Mouse (Mus musculus) spleen, postnatal 36 days (tissue): ENCODE data around the gene Nkiras1.

Experiments used
- DNase-seq, 2 experiments: peaks; one replicate each; pipeline ENCODE4 v3.0.0; 2022; ENCODE audit warnings: low spot score in 2 of 2, mixed read lengths in 1 of 2

The Nkiras1 gene

GRCm38 (mm10) chr14:18274526-18274925 is 3.6 kb downstream of the Nkiras1 start:
- DNase-seq: no peak

DNA sequence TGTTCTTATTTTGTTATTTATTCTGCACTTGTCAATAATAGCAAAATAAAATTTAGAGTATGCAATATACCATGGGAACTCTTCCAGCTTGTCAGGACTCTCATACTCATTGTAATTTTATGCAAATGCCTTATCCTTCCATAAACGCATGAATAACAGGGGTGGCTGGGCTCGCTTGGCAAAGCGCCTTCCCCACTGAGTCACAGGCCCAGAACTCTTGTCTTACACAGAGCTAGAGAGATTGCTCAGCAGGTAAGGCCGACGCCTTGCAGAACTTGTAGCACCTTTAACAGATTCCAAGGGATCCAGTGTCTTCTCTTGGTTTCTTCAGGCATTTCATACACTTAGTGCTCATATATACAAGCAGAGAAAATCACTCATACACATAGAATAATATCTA is 9.4 kb downstream of the Nkiras1 start:
- no peak for DNase-seq

DNA sequence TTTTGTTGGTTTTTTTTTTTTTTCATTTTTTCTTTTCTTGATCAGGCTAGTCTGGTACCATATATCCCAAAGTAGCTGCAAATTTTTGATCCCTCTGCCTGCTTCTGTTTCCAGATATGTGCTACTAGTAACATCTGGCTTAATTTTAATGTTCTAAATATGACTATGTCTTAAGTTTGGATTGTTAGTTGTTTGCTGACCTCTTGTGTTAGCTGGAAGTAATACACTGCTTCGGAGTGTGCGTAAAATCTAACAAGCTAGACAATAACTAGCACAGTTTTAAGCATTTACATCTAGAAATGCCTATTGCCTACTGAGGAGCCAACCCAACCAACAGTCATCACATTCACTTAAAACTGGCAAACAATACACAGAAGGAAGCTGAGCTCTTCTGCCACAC is 13.6 kb downstream of the Nkiras1 start:
- no peak for DNase-seq

DNA sequence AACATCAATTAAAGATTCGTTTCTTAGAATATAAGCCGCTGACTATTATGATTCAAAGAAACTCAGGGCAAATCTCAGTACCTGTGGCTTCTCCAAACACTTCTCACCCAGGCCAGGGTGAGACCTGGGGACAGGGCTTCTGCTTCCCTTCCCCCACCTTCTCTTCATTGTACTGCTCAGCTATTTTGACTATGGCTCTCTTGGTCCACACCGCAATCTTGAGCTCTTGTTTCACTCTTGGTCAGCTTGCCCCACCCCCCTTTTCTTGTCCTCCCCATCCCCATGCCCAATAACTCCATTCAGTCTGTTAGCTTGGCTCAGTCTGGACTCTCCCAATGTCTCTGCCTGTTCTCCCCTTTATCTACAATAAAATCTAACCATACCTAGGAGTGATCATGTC is 14.5 kb downstream of the Nkiras1 start:
- DNase-seq: no peak

- DNase-seq: no peak
These were observed 15.5 kb downstream of the Nkiras1 start for GRCm38 (mm10) chr14:18286441-18286840.

- no peak for DNase-seq
These were observed 16.5 kb downstream of the Nkiras1 start for GRCm38 (mm10) chr14:18287391-18287790.

DNA sequence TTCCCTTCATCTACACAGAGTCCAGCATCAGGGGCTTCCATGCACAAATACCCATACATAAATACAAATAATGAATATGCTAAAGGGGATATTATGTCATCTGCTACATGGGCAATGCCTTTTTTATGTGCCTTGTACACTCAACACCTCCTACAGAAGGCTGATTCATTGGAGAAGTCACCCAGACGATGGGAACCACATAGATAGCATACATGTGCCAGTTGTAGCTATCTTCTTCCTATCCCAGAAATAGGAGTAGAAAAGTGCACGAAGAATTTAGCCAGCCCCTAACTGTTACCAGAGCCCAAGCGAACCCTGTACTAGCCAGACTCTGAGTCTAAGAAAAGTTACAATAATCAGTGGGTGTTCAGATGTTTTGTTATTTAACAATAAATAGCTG is 21.2 kb downstream of the Nkiras1 start:
- DNase-seq: no peak

- no peak for DNase-seq
These were observed 21.6 kb downstream of the Nkiras1 start for GRCm38 (mm10) chr14:18292578-18292977.

- DNase-seq: no peak
These were observed 26.5 kb downstream of the Nkiras1 start for GRCm38 (mm10) chr14:18297441-18297840.

- no peak for DNase-seq
These were observed 27.9 kb downstream of the Nkiras1 start for GRCm38 (mm10) chr14:18298874-18299273.

DNA sequence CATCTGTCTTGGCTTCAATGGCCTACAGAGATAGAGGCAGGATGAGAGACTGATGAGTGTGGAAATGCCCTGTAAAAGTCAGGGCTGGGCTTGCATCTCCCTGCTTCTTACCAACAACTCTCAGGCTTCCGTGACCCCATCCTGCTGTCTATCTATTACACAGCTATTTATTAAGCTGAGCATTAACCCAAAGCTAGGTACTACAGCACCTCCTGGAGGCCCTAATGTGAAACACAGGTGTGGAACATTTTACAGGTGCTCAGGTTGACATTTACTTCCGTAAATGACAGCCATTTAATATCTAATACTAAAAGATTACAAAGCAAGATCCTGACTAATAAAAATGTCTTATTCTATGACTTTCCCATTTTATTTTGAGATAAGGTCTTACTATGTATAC is 29.7 kb downstream of the Nkiras1 start:
- DNase-seq: no peak

GRCm38 (mm10) chr14:18301591-18301990 is 30.7 kb downstream of the Nkiras1 start:
- DNase-seq: peak; percentile 26 to 30

GRCm38 (mm10) chr14:18302750-18303149 is 31.8 kb downstream of the Nkiras1 start:
- no peak for DNase-seq

- DNase-seq: no peak
These were observed 32.3 kb downstream of the Nkiras1 start for GRCm38 (mm10) chr14:18303262-18303661.

DNA sequence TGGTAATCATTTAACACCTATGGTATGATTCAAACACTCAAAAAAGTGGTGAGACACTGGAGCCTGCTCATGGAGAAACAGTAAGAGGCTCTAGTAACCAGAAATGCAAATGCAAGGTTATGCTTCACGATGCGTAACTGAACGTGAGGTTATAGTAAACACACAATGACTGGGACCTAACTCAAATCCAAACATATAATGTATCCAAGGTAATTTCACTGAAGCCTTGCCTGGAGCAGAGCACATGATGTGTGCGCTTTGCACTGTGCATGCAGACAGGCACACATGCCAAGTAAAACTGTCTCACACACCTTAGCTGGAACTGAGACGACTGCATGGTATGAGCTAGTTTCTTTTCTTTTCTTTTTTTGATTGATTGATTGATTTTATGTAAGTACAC is 33.2 kb downstream of the Nkiras1 start:
- no peak for DNase-seq

DNA sequence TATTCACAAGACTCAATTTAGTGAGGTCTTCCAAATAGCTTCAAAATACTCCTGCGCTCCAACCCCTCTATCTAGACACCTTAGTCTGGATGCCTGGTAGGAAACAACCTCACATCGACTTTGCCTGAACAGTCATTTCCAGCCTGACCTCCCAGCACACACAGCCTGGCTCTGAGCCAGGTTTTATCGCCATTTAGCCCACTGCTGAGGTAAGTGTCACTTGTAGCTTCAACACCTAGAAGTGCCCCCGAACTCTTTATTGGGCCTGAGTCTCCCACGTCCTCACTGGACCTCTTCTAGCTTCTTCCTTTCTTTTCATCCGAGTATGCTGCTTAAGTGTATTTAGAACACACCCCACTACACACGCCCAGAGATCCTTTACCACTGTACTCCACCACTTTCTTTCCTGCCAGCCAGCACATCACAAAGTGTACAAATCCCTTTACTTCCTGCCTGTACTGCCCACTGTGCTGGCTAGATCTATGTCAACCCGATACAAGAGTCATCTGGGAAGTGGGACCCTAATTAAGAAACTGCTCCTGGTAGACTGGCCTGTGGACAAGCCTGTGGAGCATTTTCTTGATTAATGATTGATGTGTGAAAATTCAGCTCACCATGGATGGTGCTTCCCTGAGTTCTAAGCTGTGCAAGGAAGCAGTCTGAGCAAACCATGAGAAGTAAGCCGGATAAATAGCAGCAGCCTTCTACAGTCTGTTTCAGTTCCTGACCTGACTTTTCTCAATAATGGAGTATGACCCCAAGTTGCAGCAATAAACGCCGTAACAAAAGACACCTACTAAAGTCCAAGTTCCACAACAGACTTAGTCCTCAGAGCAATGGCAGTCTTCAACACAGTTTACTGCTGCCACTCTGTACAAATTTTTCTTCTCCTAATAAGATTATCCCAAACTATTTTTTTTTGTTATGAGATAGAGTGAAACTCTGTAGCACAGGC is 46.8 kb downstream of the Nkiras1 start:
- DNase-seq: no peak

DNA sequence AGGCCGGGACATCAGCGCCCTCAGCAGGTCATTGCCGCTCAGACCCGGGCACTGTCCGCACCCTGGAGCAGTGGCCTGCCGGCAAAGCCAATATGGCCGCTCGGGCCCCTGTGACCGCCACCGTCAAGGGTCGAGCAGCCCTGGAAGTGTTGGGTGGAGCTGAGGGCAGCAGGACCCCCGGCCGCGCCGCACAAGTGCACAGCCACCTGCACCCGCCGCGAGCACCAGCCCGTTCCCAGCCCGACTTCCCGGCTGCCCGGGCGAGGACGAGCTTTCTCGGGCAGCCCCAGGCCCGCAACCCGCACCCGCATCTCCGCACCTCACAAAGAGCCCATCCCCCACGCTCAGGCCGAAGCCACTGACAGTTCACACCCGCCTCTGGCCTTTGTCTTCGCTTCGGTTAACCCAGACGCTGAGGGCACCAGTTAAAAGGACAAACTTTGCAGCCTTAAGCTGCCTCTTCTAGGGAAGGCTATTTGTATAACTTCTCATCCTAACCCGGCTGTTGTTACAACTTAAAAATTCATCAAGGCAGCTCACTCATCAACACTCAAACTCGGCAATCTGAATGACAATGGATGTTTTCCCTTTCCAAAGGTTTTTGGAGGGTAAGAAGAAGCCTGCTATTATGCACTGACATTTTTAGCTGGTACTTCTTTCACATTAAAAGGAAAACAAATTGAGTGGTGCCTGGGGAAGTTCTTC is 56.2 kb downstream of the Nkiras1 start:
- DNase-seq: no peak

- peak; percentile 35 to 52 for DNase-seq
These were observed 60.1 kb downstream of the Nkiras1 start for GRCm38 (mm10) chr14:18330789-18331692.

DNA sequence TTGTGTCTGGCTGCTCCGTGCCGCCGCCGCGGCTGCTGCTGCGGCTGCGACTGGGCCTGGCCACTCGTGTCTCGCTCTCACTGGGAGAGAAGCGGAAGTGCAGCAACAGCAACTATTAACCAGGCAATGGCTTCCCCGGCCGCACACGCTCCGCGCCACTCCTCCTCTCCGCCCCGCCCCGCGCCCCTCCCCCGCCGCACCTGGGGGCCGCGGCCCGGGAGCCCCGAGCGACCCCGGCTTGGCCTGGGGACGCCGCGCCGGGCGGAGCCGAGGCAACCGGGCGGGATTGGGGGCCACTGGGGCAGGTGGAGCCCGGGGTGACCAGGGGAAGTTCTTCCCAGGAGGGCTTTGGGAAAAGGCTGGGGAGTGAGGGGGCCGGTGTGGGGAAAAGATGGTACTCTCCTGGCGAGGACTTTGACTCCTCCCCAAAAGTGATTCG is 60.8 kb downstream of the Nkiras1 start, which contains the start of gene Ube2e1:
Ube2e1 (minus strand) TSS at position 167 of the 439 bp plus-strand sequence.
- DNase-seq: peak; percentile 78 to 80
